Mouse (Mus musculus) c-Kit-positive CD71-positive TER-119-positive erythroid progenitor cells, embryonic 14.5 days (primary cell): ENCODE measurements around the gene Tmc7.

ENCODE experiments used
- DNase-seq: peaks from one replicate; pipeline ENCODE4 v3.0.0-alpha.2; 2013; ENCODE audit warnings: low spot score

Gene Tmc7

DNA sequence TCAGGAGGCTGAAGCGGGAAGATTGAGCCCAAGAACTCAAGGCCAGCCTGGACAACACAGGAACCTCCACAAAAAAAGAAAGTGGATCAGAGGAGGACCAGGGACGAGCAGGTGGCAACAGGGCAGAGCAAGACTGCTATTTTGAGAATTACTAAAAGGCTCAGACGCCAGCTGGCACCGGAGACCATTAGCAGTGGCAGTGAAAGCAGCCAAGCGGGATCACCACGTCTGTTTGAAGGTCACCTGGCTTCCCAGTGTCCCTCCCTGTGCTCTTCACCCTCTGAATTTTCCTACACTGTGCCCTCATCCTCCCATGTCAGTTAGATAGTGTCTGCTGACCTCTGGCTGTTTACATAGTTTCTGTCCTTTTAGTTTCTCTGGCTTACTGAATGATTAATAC is 1.3 kb upstream of the Tmc7 start:
- no peak for DNase-seq

DNA sequence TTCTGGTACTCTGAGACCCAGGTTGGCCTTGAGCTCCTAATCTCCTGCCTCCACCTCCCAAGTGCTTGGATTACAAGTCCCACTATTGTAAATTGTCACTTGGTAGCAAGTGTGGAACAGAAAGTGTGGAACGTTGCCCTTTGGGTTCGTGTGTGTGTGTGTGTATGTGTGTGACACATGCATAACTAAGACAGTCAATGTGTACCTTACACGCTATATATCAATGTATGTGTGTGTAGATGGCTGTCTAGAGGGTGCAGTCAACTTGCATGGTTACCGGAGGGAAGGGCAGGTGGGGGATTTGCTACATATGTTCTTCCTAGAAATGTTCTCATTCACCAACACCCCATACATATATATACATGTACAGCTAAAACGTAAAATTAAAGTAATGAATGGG is 390 bp upstream of the Tmc7 start:
- DNase-seq: no peak

DNA sequence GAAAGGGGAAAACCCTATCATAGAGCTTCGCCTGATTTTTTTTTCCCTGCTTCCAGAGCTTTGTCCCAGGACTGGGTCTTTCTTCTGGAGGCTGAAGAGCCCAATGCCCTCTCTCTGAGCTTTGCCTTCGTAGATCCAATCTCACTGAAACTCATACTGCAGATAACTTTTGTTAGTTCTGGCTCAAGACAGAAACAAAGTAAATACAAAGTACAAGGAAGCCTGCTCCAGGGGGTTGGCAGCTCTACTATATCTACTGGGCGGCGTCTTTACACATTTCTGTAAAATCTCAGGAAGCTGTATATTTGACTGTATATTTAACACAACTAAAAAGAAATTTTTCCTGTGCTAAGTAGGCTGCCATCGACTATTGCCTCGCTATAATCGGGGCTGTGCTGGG is 715 bp downstream of the Tmc7 start:
- DNase-seq: no peak

DNA sequence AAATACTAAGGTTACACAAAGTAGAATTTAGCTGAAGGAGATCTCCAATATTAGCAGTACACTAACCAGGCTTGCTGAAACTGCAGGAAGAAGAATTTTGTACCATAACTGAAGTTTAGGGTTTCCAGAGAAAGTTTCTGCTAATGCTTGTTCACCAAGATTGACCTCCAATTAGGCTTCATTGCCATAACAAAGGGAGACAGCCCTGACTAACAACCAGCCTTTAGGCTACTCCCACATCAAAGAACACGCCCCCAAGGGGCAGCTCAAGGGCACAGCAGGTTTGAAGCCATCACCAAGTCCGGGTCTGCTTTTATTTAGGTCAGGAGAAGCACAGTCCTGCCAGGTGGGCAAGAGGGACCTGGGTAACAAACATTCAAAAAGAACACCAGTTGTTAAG is 4.6 kb downstream of the Tmc7 start:
- no peak for DNase-seq

DNA sequence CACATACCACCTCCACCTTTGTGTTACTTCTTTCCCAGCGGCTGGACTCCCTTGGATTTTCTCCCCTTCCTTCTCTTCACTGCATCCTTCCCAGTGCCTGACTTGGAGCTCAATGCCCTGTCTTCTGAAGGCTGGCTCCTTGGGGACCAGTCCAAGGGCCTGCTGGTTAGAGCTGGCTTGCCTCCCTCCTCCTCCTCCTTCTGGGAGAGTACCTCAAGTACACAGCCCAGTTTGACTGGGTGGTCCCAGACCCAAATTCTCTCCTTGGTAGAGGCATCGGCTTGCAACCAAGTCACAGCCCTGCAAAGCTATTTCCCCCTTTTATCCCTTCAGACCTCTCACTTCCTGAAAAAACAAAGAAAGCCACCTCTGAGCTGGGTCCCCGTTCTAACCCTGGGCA is 6.3 kb downstream of the Tmc7 start:
- DNase-seq: no peak

DNA sequence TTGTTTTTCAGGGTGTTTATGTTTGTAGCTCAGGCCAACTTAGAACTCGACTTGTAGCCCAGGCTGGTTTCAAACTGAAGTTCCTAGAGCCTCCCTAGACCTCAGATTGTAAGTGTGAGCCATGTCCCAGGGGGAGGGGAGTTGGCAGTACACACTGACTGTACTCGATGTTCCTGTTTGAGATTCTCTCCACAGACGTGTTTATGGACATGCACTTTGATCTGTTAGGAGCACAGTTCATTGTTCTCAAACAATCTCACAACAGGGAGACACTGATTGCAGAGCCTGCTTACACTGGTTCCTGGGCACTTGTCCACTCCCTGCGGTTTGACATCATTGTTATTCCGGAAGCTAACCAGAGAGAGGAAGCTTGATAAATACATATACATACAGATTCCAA is 12.5 kb downstream of the Tmc7 start:
- DNase-seq: no peak

DNA sequence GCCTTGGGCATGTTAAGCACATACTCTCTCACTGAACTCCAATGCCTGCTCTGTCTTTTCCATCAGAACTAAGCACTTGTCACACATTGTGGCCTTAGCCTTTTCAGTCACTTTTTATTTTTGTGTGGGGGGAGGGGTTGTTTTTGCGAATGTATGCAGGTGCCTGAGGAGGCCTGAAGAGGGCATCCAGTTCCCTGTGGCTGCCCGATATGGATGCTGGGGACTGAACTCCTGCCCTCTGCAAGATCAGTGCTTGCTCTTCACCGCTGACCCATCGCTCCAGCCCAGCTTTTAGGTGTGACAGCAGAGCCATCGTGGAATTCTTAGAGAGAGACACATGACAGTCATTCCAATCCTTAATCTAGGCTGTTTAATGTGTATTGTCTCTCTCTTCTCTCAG is 13.2 kb downstream of the Tmc7 start:
- DNase-seq: no peak

DNA sequence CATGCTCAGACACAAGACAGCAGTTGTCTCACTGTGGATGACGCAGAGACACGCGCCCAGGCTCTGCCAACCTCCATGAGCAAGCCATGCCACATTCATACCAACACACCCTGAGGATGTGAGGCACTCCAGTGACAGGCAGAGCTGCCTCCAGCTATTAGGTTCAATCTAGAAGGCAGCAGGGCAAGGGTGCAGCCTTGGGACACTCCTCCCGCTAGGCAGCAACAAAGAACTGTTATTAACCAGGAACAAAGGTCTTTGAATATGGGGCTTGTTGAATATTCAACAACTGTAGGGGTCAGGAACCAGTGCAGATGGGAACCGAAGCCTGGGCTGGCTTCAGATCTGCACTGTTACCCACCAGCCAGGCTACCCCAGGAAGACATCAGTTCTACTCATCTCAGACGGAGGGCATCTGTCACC is 15.4 kb downstream of the Tmc7 start:
- DNase-seq: no peak

DNA sequence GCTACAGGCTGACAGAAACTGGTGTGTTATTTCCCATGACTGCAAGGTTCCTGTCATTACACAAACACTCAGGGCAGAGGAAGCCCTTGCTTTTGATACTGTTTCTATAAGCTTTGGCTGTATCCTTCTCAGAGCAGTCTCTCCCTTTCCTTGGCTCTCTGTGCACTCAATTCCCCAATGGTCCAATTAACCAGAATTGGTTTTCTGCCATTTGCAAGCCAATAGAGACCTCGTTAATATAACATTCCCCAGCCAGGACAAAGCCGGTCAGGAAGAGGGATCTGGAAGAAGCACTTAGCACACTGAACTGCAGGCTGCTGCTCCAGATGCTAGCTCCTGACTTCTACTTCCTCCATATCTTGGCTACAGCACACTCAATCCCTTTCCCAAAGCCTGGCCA is 30.2 kb downstream of the Tmc7 start:
- DNase-seq: no peak

DNA sequence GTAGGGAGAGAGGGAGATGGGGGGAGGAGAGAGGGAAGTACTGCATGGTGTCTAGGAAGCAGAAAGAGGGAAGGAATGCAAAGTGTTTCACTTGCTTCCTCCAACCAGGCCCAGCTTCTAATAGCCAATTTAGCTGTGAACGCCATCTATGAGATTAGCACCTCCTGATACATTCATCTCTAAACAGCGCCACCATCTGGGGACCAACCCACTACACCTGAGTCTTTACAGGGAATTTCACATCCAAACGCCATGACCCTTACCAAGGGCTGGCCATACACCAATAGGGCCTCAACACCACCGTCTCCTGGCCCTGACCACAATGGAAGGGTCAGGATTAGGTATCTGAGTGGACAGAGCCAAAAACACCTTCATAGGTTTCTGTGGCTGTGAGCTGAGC is 30.7 kb downstream of the Tmc7 start:
- no peak for DNase-seq

DNA sequence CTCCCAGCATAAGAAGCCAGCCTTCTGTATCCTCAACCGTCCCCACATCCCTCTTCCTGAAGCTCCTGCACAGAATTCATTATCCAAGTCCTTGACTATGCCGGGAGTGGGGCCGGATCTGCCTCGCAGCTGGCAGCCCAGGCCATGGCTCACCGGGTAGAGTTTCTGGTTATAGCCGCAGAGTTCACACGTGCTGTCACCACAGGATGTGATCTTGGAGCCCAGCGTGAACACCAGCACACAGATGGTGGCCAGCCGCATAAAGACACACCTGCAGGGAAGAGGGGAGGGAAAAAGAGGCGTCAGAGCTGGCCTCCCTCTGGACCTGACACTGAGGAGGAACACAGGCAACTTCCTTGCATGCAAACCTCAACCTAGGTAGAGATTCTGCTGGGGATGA is 37.1 kb downstream of the Tmc7 start:
- no peak for DNase-seq

DNA sequence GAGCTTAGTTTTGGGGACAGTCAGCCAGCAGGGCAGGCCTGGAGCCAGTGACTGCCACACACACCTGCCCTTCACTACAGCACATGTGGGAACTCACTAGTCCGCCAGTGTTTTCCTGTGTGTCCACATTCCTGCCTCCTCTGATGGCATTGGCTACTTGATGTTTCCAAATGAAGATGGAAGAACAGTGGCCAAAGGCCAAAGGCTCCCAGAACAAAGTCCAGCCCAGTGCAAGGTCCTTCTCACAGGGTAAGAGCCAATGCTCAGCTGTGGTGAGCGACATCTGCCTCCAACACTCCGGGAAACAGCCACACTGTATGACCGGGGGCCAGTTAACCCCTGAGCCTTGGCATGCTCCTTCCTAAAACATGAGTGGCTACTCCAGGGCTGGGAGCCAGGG is 40.4 kb downstream of the Tmc7 start:
- DNase-seq: no peak

DNA sequence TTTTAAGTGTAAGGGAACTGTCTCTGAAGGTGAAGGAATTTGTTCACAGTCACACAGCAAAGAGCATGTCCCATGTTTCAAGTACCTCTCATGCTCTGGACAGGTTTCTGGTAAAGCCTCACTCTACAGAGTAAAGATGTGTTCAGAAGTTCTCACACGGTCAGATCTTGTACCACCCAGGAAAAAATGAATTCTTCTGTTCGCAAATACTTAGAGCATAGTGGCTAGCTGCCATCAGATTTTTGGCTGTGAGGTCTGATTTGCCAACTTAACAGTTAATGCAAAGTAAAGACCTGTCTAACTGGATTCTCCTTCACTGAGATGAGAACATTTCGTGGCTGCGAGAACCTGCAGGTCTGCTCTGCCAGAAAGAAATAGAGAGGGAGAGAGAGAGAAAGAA is 49.5 kb downstream of the Tmc7 start:
- no peak for DNase-seq

DNA sequence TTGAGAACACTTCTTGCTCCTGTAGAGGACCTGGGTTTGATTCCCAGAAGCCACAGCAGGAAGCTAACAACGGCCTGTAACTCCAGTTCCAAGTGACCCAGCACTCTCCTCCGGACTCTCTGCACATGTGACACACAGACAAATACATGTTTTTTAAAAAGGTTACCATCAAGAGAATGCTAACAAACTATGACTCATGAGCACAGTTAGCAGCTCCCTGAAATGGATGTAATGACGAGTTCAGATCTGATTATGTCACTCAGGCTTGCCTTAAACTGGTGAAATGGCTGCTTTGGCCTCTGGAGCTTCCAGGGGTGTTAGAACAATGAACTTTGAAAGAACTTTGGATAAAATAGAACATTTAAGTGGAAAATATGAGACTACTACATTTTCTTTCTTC is 50.2 kb downstream of the Tmc7 start:
- DNase-seq: no peak

DNA sequence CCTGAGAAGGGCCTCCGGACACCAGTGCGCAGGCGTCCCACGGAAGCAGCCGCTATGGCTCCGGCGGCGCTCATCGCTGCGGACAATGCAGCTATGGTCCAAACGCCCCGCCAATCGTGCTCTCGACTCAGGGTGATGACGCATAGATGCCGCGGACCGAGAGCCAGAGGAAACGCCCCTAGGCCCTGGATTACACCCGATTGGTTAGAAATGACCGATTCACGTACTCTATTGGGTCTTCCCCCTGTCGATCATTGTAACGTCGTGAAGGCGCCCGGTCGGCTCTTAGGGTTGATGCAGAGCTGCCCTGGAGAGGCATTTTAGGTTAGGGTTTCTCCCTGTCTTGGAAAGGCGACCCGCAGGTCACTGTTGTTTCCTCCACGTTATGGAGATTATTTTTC is 51.4 kb downstream of the Tmc7 start, which contains the start of gene Coq7:
Coq7 (minus strand) TSS at position 179 of the 401 bp plus-strand sequence.
- peak; percentile 99 for DNase-seq

DNA sequence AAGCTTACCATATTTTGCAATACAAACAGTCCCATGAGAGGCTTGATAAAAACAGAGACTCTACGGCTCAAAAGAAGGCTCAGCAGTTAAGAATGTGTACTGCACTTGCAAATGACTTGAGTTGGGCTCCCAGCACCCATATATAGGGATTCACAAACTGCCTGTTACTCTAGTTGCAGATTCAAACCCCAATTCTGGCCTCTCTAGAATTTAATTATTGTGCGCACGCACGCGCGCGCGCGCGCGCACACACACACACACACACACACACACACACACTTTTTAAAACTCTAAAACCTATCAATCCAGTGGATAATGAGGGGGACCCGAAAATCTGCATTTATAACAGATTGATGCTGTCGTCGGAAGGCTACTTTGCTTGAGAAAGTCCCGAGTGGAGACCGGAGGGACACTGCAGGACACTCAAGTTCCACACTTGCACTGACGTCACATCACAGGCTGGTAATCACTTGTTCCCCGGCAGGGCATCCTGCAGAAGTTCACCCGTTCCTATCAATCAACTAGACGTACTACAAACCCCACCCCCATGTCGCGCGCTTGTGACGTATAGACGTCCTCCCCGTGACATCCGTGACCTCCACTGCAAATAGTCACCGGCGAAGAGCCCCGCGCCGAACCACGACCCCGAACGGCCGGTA is 51.9 kb downstream of the Tmc7 start:
- peak; percentile 97 for DNase-seq

DNA sequence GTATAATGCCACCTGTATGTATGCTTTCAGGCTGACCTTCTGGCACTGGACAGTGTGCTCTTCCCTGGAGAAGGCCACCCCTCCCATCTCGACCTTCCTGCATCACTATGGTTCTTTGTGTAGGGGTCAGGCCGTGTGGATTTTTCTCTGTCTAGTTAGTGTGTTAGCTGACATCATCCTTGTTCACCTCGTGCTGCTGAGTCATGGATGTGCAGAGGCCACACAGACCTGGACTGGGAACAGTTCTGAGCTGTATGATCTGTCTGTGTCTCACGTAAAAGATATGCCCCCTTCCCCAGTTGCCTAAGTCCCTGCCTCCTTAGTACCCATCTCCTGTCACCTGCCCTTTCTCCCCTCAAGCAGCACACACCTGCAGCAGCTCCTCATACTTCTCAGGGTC is 57.6 kb downstream of the Tmc7 start:
- no peak for DNase-seq

DNA sequence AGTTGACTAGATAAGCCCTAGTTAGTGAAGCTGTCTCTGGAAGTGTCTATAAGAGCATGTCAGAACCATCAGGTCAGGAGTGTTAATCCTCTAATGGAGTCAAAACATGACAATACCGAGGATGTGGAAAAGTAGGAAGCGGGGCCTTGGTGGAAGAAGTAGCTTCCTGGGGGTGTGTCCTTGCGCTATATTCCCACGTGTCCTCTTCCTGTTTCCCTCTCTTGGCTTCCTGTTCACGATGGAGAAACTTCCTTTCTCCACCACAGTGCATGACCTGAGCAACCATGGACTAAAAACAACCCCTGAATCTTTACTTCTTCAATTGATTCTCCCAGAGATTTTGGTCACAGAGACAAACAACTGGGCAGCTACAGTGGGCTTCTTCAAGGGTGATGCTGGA is 62.5 kb downstream of the Tmc7 start:
- DNase-seq: no peak

DNA sequence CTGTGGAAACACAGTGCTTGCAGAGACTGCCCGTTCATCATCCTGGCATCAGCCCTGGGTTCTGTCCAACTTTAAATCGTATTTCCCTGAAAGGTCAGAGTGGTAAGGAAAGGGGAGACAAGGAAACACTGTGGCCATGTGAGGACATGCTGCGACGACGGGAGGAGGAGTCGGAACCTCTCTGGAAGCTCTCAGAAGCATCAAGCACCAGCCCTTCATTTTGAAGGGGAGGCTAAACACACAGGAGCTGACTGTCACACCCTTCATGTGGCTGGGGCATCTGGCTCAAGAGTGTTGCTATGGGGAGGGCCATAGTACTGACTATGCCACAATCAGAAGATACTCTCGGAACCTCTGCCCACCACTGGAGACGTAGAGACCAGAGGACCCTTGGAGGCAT is 64.9 kb downstream of the Tmc7 start:
- no peak for DNase-seq

DNA sequence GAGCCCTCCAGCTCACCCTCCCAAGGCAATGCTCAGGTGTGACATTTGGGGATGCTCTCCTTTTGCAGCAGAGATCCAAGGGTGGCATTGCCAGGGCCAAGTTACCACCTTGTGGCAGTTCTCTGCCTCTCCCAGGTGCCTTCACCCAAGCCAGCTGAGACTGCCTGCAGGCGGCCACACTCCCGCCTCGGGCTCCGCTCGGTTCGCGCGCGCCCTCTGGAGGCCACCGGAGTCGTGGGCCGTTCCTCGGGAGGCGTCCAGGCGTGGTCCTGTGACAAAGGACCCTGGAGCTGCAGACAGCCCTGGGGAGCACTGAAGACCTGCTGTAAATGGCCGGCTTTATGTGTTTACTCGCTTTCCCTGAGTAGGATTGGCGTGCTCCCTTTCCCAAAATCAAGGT is 65.8 kb downstream of the Tmc7 start:
- DNase-seq: peak; percentile 23

DNA sequence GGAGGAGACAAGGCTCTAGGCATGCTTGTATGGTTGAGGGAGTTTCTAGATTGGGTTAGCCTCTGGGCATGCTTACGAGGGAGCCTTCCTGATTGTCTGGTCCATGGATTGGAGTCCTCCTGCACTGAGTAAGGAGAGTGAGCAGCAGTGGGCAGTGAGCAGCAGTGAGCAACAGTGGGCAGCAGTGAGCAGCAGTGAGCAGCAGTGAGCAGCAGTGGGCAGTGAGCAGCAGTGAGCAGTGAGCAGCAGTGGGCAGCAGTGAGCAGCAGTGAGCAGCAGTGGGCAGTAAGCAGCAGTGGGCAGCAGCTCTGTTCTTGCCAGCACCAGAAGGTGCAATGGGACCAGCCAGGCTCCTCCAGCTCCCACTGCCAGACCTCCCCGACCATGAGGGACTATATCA is 66.7 kb downstream of the Tmc7 start:
- no peak for DNase-seq

DNA sequence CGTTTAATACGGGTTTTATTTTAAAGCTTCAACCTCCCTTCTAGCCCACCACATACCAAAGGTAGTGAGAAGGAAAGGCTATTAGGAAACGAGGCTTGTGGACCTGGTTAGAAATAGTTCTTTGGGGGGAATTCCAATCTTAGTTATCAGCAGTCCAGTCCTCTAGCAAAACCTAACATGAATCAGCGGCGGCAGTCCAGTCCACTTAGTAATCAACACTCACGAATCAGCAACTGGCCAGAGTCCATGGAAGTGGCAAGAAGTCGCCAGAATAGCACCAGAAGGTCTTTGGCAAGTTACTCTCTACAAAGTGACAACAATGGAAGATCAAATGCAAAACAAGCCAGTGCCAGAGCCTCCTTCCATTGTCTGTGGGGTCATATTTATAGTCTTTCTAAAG is 76.0 kb downstream of the Tmc7 start:
- DNase-seq: no peak

DNA sequence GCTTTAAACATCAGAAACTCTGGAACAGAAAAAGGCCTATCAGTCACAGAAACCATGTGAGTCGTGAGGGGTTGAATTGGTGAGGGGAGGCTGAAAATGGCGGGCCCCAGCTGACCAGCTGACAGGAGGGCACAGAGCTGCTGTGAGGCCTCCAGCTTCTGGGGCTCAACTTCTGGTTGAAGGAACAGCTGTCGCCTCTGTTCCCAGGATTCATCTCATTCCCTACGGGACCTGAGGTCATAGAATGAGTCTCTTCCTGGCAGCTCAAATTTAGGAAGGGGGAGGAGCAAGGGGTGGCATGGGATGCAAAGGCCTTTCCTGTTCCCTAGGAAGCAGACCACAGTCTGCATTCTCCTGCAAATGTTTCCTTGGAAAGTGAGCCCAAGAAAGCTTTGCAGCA is 80.7 kb downstream of the Tmc7 start:
- no peak for DNase-seq

DNA sequence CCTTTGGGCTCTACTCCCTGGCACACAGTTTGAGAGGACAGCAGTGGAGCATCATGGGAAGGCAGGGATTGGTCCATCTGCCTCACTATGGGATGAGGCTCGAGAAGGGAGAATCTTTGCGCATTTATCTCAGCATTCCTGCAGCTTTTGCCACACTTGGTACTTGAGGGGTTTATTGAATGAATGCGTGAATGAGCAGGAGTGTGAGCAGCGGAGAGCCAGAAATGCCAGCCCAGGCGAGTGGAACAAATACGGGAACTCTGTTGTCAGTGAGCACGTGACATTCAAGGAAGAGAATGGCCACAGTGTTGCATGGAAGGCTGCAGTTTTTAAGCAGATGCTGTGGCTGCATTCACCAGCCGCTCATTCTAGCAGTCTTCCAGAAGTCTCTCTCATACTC is 82.2 kb downstream of the Tmc7 start:
- DNase-seq: no peak
